Mouse (Mus musculus): ENCODE measurements around the gene Acap2.

Acap2 gene

GRCm38 (mm10) chr16:31205187-31205586, 4.1 kb upstream of the Acap2 start:
- DNase-seq: no peak

- no peak for DNase-seq
Measured at GRCm38 (mm10) chr16:31204216-31204615, 3.2 kb upstream of the Acap2 start.

- no peak for DNase-seq
Measured at GRCm38 (mm10) chr16:31201704-31202103, 659 bp upstream of the Acap2 start.

DNA sequence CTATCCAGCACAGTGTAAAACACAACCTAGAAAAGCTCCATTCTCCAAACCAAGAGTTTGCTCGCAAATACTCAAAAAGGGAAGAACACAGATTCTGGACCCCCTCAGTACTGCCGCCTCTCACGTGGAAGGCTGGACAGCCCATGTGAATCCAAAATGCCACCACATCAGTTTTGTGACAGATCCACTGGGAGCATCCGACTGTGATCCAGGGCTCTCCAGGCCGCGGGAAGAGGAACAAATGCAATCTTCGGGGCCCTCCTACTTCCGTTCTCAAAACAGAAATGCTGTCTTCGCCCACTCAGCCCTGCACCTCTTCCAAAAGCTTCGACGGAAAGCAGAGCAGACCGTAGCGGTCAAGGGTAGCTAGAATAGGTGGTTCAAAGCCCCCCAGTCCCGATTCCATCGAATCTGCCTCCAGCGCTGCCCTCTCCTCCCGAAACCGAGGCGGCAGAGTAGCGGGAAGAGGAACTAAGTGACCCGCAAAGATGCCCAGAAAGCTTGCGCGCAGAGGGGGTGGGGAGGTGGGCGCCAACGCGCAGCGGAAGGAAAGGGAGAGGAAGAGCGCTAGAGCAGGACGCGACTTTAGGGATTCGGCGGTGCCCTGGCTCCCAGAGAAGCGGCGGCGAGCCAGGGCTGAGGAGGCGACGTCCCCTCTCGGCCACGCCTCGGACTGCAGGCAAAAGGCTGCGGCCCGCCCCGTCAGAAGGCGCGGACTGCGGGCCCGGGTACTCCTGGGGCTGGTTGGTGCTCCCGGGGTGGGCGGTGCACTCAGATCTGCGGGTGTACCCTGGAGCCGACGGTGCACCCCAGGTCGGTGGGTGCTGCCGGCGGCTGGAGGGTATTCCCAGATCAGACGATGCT, 887 bp downstream of the Acap2 start:
- peak; percentile 72 for DNase-seq

DNA sequence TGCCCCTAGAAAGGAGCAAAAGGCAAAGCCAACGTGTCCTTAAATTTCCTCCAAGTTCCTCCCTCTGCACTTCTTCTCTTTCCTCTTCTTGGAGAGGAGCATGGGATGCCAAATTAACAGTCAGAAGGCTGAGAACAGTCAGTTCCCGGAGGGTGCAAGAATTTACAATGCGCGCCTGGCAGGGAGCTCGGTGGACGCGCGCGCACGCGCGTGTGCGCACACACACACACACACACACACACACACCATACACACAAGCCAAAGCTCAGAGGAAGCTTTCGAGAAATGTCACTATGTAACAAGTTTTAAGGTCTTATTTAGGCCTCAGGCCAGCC, 1.5 kb downstream of the Acap2 start:
- peak; percentile 62 for DNase-seq

GRCm38 (mm10) chr16:31196971-31197370, 4.1 kb downstream of the Acap2 start:
- no peak for DNase-seq

DNA sequence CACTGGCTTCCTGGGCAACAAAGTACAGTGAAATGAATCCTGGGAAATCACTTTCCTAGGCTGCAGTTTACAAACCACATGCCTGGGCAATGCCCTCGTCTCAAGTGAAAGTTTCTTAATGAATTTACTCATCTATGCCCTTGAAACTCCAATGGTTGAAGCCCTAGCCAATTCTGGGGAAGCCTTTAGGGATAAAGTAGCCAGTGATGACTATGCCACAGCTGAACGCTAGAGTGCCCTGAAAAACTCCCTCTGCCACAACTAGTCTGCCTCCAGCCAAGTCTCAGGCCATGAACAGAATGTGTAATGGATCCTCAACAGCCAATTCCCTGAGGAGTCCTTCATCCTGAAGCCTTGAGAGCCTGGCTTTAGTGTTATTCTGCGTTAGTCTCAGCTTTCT, 8.5 kb downstream of the Acap2 start:
- no peak for DNase-seq

- DNase-seq: no peak
Measured at GRCm38 (mm10) chr16:31191818-31192217, 9.2 kb downstream of the Acap2 start.

- no peak for DNase-seq
Measured at GRCm38 (mm10) chr16:31190426-31190825, 10.6 kb downstream of the Acap2 start.

GRCm38 (mm10) chr16:31189291-31189690, 11.8 kb downstream of the Acap2 start:
- no peak for DNase-seq

DNA sequence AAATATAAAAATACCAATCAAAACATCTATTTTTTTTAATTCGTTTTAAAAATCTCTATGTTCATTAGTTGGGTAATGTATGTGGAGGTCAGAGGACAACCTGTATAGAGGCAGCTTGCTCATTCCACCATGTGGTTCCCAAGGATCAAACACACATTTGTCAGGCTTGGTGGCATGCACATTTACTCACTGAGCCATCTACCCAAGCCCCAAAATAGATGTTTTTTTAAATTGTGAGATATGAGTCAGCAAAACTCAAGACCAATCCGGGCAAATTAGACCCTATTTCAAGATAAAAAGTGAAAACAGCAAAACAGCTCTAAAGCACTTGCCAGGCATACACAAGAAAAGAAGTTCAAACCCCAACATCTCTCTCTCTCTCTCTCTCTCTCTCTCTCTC, 12.2 kb downstream of the Acap2 start:
- no peak for DNase-seq

- DNase-seq: no peak
Measured at GRCm38 (mm10) chr16:31188270-31188669, 12.8 kb downstream of the Acap2 start.

GRCm38 (mm10) chr16:31187192-31187591, 13.9 kb downstream of the Acap2 start:
- DNase-seq: no peak

GRCm38 (mm10) chr16:31185757-31186156, 15.3 kb downstream of the Acap2 start:
- no peak for DNase-seq

GRCm38 (mm10) chr16:31184727-31185126, 16.3 kb downstream of the Acap2 start:
- DNase-seq: no peak

DNA sequence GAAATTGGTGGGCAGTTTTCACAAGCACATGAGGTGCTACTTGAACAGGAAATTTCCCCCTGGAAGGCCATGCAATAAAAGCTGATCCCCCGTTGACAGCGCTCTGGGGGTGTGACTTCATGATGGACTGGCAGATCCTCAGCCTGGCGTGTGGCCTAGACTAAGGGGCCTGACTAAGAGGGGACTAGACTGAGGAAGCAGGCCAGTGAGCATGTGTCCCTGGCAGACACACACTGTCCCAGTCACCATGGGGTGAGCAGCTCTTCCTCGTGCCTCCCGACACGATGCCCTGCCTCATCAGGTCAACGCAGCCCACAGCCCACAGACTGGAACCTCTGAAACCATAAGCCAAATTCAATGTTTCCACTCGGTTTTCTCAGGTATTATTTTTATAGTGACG, 18.5 kb downstream of the Acap2 start:
- peak; percentile 44 for DNase-seq

- no peak for DNase-seq
Measured at GRCm38 (mm10) chr16:31180843-31181242, 20.2 kb downstream of the Acap2 start.

DNA sequence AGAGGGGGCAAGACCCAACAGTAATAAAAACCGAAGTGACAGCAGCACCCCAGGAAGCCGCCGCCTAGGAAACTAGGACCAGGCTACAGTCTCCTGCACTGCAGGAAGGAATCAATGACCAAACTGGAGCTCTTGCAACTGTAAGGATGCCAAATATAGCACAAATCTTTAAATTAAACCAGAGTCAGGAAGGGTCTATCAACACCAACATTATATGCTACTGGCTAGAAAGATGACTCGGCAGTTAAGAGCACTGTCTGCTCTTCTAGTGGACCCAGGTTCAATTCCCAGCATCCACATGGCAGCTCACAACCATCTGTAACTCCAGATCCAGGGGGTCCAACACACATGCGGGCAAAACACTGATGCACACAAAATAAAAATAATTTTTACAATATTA, 21.7 kb downstream of the Acap2 start:
- DNase-seq: no peak

GRCm38 (mm10) chr16:31174880-31175638, 26.0 kb downstream of the Acap2 start:
- no peak for DNase-seq

DNA sequence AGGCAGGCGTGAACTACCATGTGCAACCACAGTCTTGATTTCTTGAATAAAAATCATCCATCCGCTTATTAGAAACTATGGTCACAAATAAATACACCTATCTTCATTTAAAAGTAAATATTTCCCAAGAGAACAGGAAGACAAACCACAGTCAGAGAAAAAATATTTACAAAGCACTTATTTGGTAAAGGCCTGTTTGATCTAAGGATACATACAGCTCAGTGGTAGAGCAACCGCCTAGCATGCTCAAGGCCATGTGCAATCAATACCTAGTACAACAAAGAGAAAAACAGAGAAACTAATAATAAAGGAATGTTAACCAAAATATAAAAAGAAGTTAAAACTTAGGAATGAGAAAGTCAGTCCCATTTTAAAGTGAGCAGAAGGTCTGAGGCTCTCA, 28.8 kb downstream of the Acap2 start:
- DNase-seq: no peak

- no peak for DNase-seq
Measured at GRCm38 (mm10) chr16:31171418-31171817, 29.6 kb downstream of the Acap2 start.

DNA sequence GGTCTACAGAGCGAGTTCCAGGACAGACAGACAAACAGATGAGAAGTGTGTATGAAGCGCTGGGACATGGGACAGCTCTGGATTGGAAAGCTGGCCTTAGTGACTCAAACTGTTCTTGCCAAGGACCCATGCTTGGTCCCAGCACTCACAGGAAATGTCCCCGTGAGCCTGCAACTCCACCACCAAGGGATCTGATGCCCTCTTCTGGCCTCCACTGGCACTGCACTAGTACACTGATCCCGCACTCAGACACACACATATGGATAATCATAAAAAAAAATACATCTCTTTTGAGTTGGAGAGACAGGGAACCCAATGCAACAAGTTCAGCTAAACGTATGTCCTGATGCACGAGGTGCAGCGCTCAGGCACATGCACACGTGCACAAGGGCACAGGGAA, 30.7 kb downstream of the Acap2 start:
- no peak for DNase-seq

DNA sequence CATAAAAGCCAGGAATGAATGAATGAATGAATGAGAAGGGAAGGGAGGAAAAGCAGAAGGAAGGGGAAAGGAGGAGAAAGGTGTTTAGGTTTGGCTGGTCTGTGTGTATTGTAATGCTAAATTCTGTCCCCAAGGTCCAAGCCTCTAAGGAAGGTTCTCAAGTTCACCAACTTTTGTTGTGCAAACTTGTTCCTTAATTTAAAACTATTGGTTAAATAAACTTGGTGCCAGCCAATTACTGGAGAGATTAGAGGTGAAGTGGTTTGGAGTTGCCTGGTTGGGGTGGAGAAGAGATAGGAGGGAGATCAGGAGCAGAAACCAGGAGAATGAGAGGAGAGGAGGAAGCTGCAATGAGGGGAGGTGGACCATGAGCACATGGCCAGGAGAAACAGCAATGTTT, 31.4 kb downstream of the Acap2 start:
- DNase-seq: no peak

GRCm38 (mm10) chr16:31167934-31168333, 33.1 kb downstream of the Acap2 start:
- no peak for DNase-seq
